Mouse (Mus musculus): ENCODE results near the gene Vps37b.

Vps37b gene

DNA sequence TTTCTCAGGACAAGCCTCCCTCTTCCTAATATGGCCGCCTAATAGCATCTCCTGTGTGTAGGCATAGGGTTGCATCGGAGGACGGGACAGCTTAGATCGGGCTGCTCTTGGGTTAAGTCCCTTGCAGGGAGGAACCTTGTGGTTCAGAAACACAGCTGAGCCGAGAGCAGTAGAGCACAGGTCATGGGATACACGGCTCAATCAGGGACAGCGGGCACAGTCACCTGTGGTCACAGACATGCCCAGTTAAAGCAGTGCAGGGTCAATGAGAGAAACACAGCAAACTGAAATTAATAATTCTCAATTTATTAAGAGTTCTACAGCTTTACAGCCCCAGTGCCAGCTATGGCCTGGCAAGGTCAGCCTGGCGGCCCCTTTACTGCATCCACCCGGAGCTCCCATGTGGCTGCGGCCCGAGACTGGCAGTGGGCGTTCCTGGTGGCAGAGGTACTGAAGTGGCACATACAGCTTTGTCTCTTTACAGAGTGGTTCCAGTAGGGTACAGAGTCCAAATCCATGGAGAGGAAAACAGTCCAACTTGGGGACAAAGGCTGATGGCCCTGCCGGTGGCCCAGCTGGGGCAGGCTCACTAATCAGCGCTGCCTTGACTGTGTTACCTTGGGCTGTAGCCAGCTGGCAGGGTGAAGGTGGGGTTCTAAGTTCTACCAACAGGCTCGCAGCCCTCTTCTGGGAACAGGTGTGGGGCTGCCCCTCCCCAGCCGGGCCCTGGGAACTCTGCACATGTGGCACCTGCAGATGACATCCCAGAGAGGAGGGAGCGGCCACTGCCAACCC, 27.5 kb downstream of the Vps37b start:
- in situ Hi-C loops (cut with MboI, MseI) = loop anchor here (5.0 kb wide), 1 partner anchor 78 kb away; no protein-coding TSS in a partner anchor

DNA sequence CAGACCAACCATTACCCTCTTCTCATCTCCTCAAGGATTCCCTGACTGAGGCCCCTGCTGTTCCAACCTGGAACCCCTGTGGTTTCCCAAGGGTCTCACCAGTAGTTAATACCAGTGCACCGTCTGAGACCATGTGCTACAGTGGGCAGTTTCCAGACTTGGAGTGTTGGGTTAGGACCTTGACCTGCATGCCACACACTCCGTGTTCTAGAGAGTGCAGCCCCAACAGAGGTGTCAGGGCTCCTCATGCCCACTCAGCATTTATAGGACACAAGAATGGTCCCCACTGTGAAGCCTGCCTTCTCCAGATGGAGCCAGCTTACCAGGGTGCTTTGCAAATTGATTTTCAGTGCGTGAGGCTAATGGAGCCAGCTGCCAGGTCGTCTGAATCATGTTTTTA, 28.7 kb downstream of the Vps37b start:
- in situ Hi-C loops (cut with MboI, MseI) = loop anchor here (5.0 kb wide), 1 partner anchor 79 kb away; no protein-coding TSS in a partner anchor

DNA sequence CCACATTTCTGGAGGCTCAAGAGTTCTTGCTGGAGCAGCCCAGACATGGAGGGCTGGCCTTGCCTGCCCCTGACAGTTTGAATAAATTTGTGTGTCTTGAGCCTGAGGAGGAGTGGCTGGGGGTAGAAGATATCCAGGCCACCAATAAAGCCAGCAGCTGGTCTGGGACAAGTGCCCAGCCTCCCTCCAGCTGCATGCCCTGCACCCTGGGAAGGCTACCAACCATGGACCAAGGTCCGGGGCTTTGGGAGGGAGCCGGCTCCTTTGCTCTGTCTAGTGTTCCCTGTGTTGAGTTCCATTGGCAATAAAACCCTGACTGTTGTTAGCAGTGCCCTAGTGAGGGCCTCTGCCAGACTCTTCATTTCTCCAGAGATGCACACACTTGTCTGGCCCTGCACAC, 29.2 kb downstream of the Vps37b start:
- in situ Hi-C loops (cut with MboI, MseI) = loop anchor here (5.0 kb wide), 1 partner anchor 79 kb away; no protein-coding TSS in a partner anchor

DNA sequence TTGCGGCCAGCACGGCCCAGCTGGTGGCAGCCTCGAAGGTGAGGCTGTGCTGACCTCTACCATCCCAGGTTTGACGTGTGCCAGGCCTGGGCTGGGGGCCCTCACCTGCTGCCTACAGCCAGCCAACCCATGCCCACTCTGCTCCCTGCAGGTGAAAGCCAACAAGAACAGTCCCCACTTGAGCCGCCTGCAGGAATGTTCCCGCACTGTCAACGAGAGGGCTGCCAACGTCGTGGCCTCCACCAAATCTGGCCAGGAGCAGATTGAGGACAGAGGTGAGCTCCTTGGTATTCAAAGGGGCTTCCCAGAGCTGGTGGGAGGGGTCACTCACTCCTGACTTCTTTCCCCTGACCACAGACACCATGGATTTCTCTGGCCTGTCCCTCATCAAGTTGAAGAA, 30.8 kb downstream of the Vps37b start:
- in situ Hi-C loops (cut with MboI, MseI) = loop anchor here (5.0 kb wide), 1 partner anchor 81 kb away; no protein-coding TSS in a partner anchor

DNA sequence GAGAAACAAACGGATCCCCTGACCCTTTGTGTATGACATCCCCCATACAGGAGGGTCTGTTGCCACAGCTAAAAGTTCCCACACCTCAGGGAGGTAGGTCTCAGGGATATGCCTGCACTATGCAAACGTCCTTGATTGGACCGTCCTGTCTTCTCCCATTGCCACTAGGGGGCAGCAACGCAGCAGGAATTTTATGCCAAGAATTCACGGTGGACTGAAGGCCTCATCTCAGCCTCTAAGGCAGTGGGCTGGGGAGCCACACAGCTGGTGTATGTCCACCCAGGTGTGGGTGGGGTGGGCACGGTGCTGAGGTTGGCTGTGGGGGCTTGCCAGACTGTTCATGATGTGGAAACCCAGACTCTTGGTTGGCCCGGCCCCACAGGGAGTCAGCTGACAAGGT, 31.2 kb downstream of the Vps37b start:
- in situ Hi-C loops (cut with MboI, MseI) = loop anchor here (5.0 kb wide), 1 partner anchor 81 kb away; no protein-coding TSS in a partner anchor

DNA sequence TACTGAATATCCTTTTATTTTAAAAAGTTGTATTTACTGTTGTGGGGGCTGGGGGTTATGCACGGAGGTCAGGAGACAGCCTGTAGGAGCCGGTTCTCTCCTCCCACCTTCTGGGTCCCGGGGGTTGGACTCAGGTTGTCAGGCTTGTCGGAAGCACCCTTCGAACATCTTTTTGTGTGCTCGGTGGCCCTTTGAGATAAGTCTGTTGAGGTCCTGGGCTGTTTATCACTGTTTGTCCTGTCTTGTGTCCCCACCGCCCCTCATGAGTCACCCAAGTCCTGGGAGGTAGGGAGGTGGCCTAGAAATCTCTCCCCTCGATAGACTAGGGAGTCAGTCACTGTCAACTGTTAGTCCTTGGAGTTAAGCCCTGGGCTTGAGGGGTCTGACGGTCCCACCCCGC, 33.7 kb downstream of the Vps37b start:
- in situ Hi-C loops (cut with MboI, MseI) = no loop called here

DNA sequence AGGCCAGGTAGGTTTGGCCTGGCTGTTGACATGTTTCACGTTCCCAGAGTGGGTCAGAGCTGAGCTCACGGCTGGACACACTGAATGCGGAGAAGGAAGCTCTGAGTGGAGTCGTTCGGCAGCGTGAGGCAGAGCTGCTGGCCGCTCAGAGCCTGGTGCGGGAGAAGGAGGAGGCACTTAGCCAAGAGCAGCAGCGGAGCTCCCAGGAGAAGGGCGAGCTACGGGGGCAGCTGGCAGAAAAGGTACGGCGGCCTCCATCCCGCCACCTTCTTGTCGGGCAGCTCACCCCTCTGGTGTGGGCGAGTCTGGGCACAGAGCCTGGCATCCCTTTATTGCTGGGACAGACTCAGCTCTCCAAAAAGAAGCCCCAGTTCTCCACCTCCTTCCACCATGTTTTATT, 34.3 kb downstream of the Vps37b start:
- in situ Hi-C loops (cut with MboI, MseI) = no loop called here

DNA sequence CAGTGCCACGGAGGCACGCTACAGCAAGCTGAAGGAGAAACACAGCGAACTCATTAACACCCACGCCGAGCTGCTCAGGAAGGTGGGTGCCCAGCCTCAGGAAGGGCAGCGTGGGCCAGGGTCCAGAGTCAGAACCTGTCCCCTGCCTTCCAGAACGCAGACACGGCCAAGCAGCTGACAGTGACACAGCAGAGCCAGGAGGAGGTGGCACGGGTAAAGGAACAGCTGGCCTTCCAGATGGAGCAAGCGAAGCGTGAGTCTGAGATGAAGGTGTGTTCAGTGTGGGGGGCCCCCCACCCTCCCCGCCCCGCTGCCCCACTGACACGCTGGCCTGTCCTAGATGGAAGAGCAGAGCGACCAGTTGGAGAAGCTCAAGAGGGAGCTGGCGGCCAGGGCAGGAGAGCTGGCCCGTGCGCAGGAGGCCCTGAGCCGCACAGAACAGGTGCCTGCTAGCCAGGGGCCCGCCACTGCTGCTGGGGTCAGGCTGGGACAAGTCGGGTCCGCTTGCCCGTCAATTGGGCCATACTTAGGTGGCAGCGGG, 34.8 kb downstream of the Vps37b start:
- in situ Hi-C loops (cut with MboI, MseI) = no loop called here

DNA sequence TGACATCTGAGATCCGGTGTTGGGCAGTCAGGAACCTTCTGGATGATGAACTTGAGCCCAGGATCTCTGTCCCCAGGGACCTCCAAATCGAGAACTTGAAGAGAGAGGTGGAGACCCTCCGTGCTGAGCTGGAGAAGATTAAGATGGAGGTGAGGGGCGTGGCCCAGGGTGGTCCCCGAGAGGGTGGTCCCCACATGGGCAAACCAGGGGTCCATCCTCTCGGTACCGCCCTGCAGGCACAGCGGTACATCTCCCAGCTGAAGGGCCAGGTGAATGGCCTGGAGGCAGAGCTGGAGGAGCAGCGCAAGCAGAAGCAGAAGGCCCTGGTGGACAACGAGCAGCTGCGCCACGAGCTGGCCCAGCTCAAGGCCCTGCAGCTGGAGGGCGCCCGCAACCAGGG, 35.4 kb downstream of the Vps37b start:
- in situ Hi-C loops (cut with MboI, MseI) = no loop called here

DNA sequence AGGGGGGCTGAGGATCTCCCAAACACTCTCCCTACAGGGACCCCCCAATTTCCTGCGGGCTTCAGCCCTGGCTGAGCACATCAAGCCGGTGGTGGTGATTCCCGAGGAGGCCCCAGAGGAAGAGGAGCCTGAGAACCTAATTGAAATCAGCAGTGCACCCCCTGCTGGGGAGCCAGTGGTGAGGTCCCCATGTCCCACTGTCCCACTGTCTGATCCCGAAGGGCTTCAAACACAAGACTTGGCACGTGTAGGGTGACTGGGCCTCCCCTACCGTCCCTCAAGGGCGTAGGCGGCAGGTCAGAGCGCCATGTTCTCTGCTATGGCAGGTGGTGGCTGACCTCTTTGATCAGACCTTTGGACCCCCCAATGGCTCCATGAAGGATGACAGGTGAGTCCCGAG, 35.9 kb downstream of the Vps37b start:
- in situ Hi-C loops (cut with MboI, MseI) = no loop called here

DNA sequence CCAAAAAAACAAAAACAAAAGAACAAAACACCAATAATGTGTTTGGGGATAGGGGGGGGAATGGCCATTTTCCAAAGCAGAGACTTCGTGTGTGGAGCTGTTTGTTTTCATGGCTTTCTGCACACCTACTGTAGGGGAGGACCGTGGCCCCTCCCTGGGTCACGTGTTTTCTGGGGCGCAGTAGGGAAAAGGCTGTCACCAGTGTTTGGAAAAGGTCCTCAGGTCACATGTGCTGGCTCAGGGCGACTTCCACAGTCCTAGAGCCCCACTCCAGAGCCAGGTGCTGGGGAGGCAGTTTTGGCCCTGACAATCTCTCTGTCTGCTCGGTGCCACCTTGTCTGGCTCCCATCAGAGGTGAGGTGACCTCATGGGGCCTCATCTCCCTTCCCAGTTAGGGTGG, 36.7 kb downstream of the Vps37b start:
- in situ Hi-C loops (cut with MboI, MseI) = no loop called here

DNA sequence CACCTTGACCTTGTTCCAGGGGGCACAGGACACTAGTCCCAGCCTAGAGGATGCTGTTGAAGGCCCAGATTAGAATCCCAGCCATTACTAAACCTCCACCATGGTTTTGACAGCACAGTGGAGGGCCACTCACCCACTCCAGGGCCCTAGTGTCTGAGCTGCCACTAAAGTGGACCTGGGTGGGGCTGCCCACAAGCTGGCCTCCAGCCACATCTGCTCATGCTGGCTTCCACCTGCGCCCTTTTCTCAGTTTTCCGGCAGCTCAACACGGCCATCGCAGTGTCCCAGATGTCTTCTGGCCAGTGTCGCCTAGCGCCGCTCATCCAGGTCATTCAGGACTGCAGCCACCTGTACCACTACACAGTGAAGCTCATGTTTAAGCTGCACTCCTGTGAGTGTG, 37.6 kb downstream of the Vps37b start:
- in situ Hi-C loops (cut with MboI, MseI) = no loop called here

DNA sequence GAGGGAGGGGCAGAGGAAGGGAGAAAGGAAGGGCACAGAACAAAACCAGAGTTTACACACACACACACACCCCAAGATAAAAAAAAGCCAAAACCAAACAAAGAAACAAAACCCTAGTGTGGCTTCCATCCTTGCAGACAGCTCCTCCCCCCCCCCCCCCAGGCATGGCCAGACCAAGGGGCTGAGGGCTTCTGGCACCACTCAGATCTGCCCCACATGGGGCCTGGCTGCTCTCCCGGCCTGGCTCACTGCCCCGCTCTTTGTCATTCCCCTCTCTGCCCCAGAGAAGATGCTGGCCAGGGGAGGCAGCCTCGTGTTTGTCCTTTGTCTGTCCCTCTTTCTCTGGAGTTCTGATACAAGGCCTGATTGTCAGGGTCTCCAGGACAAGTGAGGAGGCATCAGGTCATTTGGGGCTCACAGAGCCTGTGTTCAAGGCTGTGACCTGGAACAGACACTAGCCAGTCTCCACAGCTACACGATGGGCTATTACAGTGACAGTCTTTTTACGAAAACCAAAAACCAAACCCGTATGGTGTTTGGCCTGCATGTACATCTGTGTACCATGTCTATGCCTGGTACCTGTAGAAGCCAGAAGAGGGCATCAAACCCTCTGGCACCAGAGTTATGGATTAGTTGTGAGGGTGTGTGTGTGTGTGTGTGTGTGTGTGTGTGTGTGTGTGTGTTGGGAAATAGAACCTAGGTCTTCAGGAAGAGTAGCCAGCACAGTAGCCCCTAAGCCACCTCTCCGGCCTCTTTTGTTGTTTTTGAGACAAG, 38.6 kb downstream of the Vps37b start:
- in situ Hi-C loops (cut with MboI, MseI) = no loop called here

DNA sequence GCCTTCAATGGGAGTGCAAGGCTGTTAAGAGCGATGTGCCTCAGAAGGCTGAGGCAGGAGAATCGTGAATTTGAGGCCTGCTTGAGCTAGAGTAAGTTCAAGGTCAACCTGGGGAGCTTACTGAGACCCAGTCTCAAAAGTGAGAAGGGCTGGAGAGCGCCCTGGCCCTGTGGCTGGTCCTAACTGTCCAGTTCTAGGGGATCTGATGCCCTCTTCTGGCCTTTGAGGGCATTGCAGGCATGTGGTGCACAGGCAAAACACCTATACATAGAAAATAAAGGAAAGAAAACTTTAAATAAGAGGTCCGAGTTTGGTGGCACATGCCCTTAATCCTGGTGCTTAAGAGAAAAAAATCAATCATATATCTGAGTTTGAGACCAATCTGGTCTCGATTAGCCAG, 39.3 kb downstream of the Vps37b start:
- in situ Hi-C loops (cut with MboI, MseI) = no loop called here

DNA sequence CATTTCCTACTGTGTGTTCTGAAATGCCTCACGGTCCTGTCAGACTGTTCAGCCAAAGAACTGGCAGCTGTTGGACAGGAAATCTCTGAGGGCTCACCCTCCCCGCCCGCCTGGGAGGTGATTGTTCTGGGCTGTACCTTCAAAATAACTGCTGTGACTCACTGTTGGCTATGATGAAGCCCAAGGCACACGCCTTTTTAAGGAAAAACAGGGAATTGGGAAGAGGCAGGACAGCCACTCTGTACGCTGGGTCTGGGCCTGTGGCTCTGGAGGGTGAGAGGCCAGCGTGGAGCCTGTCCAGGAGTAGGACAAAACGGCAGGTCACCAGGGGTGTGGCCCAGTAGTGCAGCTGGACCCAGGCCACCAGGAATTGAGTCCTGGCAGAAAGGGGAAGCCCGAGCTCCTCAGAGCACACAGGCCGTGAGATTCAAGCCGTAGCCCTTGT, 39.9 kb downstream of the Vps37b start:
- in situ Hi-C loops (cut with MboI, MseI) = no loop called here

DNA sequence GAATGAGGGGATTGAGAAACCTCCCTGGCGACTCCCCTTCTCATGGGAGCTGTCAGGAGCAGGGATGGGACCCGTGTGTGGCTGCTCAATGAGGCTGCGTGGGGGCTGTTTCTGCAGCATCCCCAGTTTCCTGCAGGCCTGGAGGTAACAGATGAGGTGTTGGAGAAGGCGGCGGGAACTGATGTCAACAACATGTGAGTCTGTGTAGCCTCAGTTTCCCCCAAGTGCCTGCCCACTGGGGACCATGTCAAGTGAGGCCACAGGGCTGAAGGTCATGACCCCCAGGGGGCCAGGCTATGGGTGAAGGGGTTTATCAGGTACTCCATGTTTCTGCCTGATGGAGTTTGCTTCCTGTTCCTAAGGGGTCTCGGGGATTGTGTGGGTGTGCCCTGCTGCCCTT, 40.7 kb downstream of the Vps37b start:
- in situ Hi-C loops (cut with MboI, MseI) = no loop called here

DNA sequence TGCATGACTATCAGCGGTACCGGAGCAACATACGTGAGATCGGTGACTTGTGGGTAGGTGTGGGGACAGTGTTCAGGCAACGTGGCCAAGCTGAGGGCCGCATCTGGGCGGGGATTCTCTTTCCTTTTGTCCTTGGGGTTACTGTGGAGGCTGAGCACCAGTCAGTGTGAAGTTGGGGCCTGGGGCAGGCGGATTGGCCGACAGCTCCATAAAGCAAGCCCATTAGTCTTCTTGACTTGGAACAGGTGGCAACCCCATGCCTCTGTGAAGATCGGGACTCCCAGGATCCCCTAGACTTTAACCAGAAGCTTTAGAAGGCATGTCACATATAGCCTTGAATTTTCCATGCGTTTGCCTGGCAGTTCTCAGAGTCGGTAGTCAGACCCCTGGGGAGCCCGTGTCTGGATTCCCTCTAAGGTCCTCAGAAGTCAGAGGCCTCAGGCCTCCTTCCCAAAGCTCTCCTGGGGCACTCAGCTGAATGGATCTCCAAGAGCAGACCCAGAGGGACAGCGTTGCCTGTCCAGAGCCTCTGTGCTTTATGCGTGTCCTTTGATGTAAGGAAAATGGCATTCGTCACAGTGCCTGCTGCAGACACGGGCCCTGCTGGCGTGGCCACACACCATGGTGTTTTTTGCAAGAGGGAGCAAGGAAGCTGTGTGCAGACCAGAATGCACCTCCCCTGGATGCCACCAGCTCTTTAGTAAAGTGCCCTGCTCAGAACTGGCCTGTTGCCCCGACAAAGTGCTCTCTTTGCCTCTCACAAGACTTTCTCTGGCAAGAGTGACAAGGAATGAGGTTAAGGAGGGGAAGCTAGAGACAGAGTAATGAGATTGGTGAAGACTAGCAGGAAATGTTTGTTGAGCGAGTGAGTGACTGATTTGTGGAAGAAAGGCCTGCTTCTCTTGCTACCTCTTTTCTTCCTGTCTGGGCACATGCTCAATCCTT, 41.9 kb downstream of the Vps37b start:
- in situ Hi-C loops (cut with MboI, MseI) = loop anchor here (5.0 kb wide), 1 partner anchor 38 kb away; no protein-coding TSS in a partner anchor

DNA sequence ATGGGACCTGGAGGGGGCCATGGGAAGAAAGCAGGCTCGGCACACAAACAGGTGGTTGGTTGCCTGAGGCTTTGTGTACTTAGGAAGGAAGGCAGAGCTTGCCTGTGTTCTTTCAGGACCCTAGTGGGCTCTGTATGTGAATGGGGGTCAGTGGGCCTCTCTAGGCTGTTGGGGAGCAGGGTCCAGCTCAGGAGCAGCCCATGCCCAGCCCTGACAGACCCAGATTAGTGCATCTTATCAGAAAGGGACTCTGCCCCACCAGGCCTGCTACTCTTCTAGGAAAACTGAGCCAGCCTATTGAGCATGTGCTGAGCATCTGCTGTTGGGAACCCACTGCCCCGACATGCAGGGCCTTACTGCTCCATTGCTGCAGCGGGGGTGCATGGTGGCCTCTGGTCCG, 44.6 kb downstream of the Vps37b start:
- in situ Hi-C loops (cut with MboI, MseI) = loop anchor here (5.0 kb wide), 1 partner anchor 35 kb away; no protein-coding TSS in a partner anchor

DNA sequence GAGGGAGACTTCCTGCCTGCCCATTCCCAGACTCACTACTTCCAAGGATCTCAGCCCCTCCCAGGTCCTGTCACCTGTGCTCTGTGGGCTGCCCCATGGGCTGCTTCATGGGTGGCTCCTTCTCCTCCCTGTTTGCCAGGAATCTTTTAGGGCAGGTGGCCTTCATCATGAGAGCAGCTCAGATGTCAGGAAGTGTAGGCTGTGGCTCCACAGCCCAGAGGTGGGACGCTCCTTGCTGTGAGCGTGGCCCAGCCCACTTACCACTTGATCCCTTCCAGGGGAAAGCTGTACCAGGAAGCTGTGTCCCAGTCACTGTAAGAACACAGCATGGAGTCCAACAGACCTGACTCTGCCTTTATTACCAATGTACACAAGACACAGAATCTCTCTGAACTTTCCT, 45.1 kb downstream of the Vps37b start:
- in situ Hi-C loops (cut with MboI, MseI) = loop anchor here (5.0 kb wide), 1 partner anchor 35 kb away; no protein-coding TSS in a partner anchor

DNA sequence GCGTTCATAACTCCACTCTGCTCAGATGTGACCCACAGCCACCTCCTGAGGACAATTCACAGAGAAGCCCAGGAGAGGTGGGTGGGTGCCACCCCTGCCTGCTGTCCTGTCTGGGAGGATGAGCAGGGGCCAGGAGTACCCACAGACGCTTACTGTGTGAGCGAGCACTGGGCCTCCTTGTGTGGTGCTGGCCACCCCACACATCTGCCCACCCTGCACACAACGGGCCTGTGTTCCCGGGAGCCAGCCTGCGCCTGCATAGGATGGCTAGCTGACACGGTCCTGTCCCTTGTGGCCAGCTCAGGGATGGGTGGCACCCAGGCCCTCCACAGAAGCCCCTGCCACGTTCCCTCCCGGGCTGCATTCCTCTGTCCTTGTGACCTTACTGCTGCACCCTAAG, 46.6 kb downstream of the Vps37b start:
- in situ Hi-C loops (cut with MboI, MseI) = loop anchor here (5.0 kb wide), 1 partner anchor 33 kb away; no protein-coding TSS in a partner anchor

DNA sequence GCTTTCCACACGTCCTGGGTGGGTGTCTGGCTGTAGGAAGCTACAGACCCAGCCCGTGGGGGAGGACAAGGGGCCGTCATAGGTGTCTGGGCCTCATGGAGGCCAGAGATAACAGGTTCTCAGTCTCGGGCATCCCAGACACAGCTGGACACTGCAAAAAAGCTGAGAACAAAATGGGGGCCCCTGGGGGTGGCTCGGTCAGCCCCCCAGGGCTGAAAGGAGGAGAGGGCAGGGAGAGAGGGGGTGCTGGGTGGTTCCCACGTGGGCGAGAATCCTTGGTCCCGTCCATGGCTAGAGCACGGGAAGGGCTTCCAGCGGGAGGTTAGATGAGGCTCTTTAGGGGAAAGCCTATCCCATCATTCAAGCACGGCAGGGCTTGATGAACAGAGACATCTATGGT, 49.2 kb downstream of the Vps37b start:
- in situ Hi-C loops (cut with MboI, MseI) = no loop called here

Data from regulatory T cell (primary cell).